ENCODE assay signal across 15 mouse cellular contexts in the genomic region with DNA sequence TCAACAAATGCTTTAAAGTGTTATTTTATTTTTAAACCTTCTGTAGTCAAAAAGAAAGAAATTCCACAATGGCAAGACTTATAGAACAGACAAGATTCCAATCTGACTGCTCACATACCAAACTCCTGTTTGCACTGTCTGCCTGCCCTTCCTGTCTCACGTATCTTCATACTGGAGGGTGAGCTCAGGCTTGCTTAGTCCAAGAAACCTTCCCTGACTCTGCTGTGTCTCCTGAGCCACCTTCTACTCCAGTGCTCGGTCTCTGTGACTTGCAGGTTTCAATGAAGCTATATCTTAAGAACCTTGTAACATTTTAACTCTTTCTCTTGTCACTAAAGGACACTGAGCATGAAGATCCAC.
DNase-seq lines count a peak whose midpoint lies in the region; ATAC-seq and TF ChIP-seq lines count a peak whose summit lies in the region.
"Had no signal": no experiment of that assay in that cellular context is flagged by ENCODE, and none has a peak within 500 bp of the region (broad histone marks: within the 10 kb centered on the region; RNA-seq: fewer than 3 reads in every experiment).

No protein-coding gene starts in this region.

- H3K4me2 ChIP-seq in heart, embryonic 12.5 days, result no peak overlapping the region
- no peak overlapping the region for H3K4me2 ChIP-seq in limb, embryonic 15.5 days
- no peak overlapping the region for H3K4me2 ChIP-seq in stomach, embryonic 15.5 days
- H3K4me2 ChIP-seq: liver, embryonic 15.5 days had no signal

- no peak overlapping the region for H3K9ac ChIP-seq in heart, embryonic 12.5 days
- H3K9ac ChIP-seq in limb, embryonic 15.5 days, result no peak overlapping the region
- no peak overlapping the region for H3K9ac ChIP-seq in stomach, embryonic 15.5 days
- H3K9ac ChIP-seq: liver, embryonic 15.5 days had no signal

- ATAC-seq in heart, embryonic 12.5 days (ENCODE audit: insufficient number of reproducible peaks, low FRiP score), result no peak
- ATAC-seq in limb, embryonic 15.5 days (ENCODE audit: insufficient number of reproducible peaks, low FRiP score, low TSS enrichment, low read depth), result no peak
- peak; percentile 74 for ATAC-seq in Patski
- no peak for ATAC-seq in stomach, embryonic 15.5 days (ENCODE audit: insufficient read depth, low FRiP score, low read depth)

- intact Hi-C loops in heart, postnatal 25 days (cut with DNase I), result no loop called here
- intact Hi-C loops in left cerebral cortex, postnatal 25 days (cut with DNase I), result loop anchor here (10.0 kb wide), 1 partner anchor 54 kb away; no protein-coding TSS in a partner anchor

- in situ Hi-C loops in Patski (cut with MboI; ENCODE audit: low pct_unique_long_range_greater_than_20kb), result no loop called here

- no peaks in the 10 kb centered on the region for H3K27me3 ChIP-seq in heart, embryonic 12.5 days (replicated peaks)
- no peaks in the 10 kb centered on the region for H3K27me3 ChIP-seq in limb, embryonic 15.5 days
- no peaks in the 10 kb centered on the region for H3K27me3 ChIP-seq in limb, embryonic 10.5 days (ENCODE audit: low read depth, poor library complexity, severe bottlenecking)
- no peaks in the 10 kb centered on the region for H3K27me3 ChIP-seq in Patski
- H3K27me3 ChIP-seq in stomach, embryonic 15.5 days (replicated peaks), result no peaks in the 10 kb centered on the region
- H3K27me3 ChIP-seq: liver, embryonic 15.5 days had no signal

- no peak for TF ChIP-seq CTCF in Patski (IDR thresholded peaks at IDR 0.05)

- H3K4me3 ChIP-seq in heart, embryonic 12.5 days, result no peak overlapping the region
- H3K4me3 ChIP-seq in limb, embryonic 15.5 days, result no peak overlapping the region
- H3K4me3 ChIP-seq in limb, embryonic 10.5 days, result no peak overlapping the region
- H3K4me3 ChIP-seq in stomach, embryonic 15.5 days (replicated peaks), result no peak overlapping the region
- H3K4me3 ChIP-seq: liver, embryonic 15.5 days had no signal

- no peak for DNase-seq in heart, postnatal 25 days (ENCODE audit: low spot score)
- DNase-seq in limb, embryonic 10.5 days (ENCODE audit: low spot score), result no peak
- no peak for DNase-seq in Patski (ENCODE audit: low read depth, low spot score)
- DNase-seq in frontal cortex, postnatal 10 days (ENCODE audit: low spot score in 2 of 2), result no peak
- no peak for DNase-seq in left cerebral cortex, postnatal 25 days (ENCODE audit: low spot score in 2 of 2)
- DNase-seq: adrenal gland, postnatal 14 days; B cell, adult 2 months; cerebellum, adult 9-10 months; kidney, adult 9 months; left cerebral cortex, postnatal 4 days; right cerebral cortex, adult 18-20 months had no signal

- CTCF ChIA-PET in Patski (lab: Charles Lee), result interaction anchor here (1.3 to 1.7 kb wide), 2 partner anchors 17 to 30 kb away, joined by 4 read pairs; no protein-coding TSS in a partner anchor

- peaks cover 11% of the 10 kb centered on the region for H3K4me1 ChIP-seq in heart, embryonic 12.5 days (replicated peaks)
- H3K4me1 ChIP-seq in limb, embryonic 15.5 days, result peaks cover 15% of the 10 kb centered on the region; the same call in 1 of the 2 replicates
- no peaks in the 10 kb centered on the region for H3K4me1 ChIP-seq in limb, embryonic 10.5 days
- peaks cover 7% of the 10 kb centered on the region for H3K4me1 ChIP-seq in stomach, embryonic 15.5 days

- peak overlapping the region; percentile 53 for H3K27ac ChIP-seq in heart, embryonic 12.5 days (ENCODE audit: poor library complexity, severe bottlenecking)
- H3K27ac ChIP-seq in limb, embryonic 15.5 days, result peak overlapping the region; percentile 17; the same call in 1 of the 2 replicates
- no peak overlapping the region for H3K27ac ChIP-seq in limb, embryonic 10.5 days
- H3K27ac ChIP-seq in stomach, embryonic 15.5 days, result peak overlapping the region; percentile 72
- H3K27ac ChIP-seq: liver, embryonic 15.5 days had no signal

- peaks cover 23% of the 10 kb centered on the region for H3K36me3 ChIP-seq in heart, embryonic 12.5 days
- H3K36me3 ChIP-seq in limb, embryonic 15.5 days, result peaks cover 30% of the 10 kb centered on the region
- H3K36me3 ChIP-seq in limb, embryonic 10.5 days, result peaks cover 35% of the 10 kb centered on the region
- H3K36me3 ChIP-seq in stomach, embryonic 15.5 days, result 0 out of 2 replicates have a peak, but pooled peaks cover 5% of the 10 kb centered on the region

- WGBS in heart, embryonic 12.5 days, result 60% methylated on average over 2 of the region's 2 CpGs
- WGBS in limb, embryonic 15.5 days, result 64% methylated on average over 2 of the region's 2 CpGs
- 89% methylated on average over 2 of the region's 2 CpGs for WGBS in limb, embryonic 10.5 days
- 42% methylated on average over 2 of the region's 2 CpGs for WGBS in stomach, embryonic 15.5 days

- no peaks in the 10 kb centered on the region for H3K9me3 ChIP-seq in heart, embryonic 12.5 days (replicated peaks)
- H3K9me3 ChIP-seq in limb, embryonic 15.5 days, result no peaks in the 10 kb centered on the region
- H3K9me3 ChIP-seq in limb, embryonic 10.5 days (replicated peaks), result no peaks in the 10 kb centered on the region
- no peaks in the 10 kb centered on the region for H3K9me3 ChIP-seq in stomach, embryonic 15.5 days
- H3K9me3 ChIP-seq: liver, embryonic 15.5 days had no signal

- POLR2A ChIA-PET in Patski (lab: Charles Lee), result interaction anchor here (1.4 kb wide), 1 partner anchor 22 kb away, joined by 4 read pairs; no protein-coding TSS in a partner anchor
